ENCODE assay signal across 30 mouse cellular contexts in genomic region chr6:113095547-113095946, GRCm38 (mm10).
"Had no signal": no experiment of that assay in that cellular context is flagged by ENCODE, and none has a peak within 500 bp of the region (broad histone marks: within the 10 kb centered on the region; RNA-seq: fewer than 3 reads in every experiment).

No protein-coding gene starts in this region.

- H3K27ac ChIP-seq: left cerebral cortex, adult 2 months; limb, embryonic 10.5 days; limb, embryonic 12.5 days; limb, embryonic 13.5 days; limb, embryonic 15.5 days; liver, embryonic 12.5 days; liver, embryonic 13.5 days; liver, embryonic 14.5 days; liver, embryonic 15.5 days; lung, embryonic 15.5 days; macrophage; midbrain, embryonic 10.5 days; midbrain, embryonic 12.5 days; midbrain, embryonic 13.5 days; midbrain, embryonic 15.5 days had no signal

- H3K27me3 ChIP-seq: limb, embryonic 12.5 days; limb, embryonic 13.5 days; limb, embryonic 15.5 days; liver, embryonic 12.5 days; liver, embryonic 13.5 days; liver, embryonic 15.5 days; lung, embryonic 15.5 days; megakaryocyte, embryonic 14.5 days; midbrain, embryonic 12.5 days; midbrain, embryonic 13.5 days; midbrain, embryonic 15.5 days had no signal

- H3K36me3 ChIP-seq: limb, embryonic 13.5 days; limb, embryonic 15.5 days; lung, embryonic 15.5 days; midbrain, embryonic 12.5 days; midbrain, embryonic 13.5 days; midbrain, embryonic 15.5 days had no signal

- H3K4me2 ChIP-seq: limb, embryonic 12.5 days; limb, embryonic 13.5 days; limb, embryonic 15.5 days; liver, embryonic 11.5 days; liver, embryonic 12.5 days; liver, embryonic 13.5 days; liver, embryonic 15.5 days; lung, embryonic 14.5 days; lung, embryonic 15.5 days; midbrain, embryonic 11.5 days; midbrain, embryonic 12.5 days; midbrain, embryonic 13.5 days; midbrain, embryonic 15.5 days had no signal

- H3K4me3 ChIP-seq: left cerebral cortex, adult 2 months; limb, embryonic 10.5 days; limb, embryonic 12.5 days; limb, embryonic 13.5 days; limb, embryonic 15.5 days; liver, embryonic 12.5 days; liver, embryonic 13.5 days; liver, embryonic 15.5 days; lung, embryonic 15.5 days; megakaryocyte, embryonic 14.5 days; midbrain, embryonic 10.5 days; midbrain, embryonic 12.5 days; midbrain, embryonic 13.5 days; midbrain, embryonic 15.5 days; myocyte had no signal

- DNase-seq: left cerebral cortex, postnatal 4 days; liver; liver, embryonic 13.5 days; liver, postnatal 0 days; lung, adult 18-20 months; lung, adult 2 months; lung, embryonic 14.5 days; lung, postnatal 10 days; lung, postnatal 14 days; lung, postnatal 36 days; lung, postnatal 4 days; midbrain, embryonic 14.5 days had no signal

- H3K9ac ChIP-seq: limb, embryonic 12.5 days; limb, embryonic 13.5 days; limb, embryonic 15.5 days; liver, embryonic 12.5 days; liver, embryonic 13.5 days; liver, embryonic 14.5 days; liver, embryonic 15.5 days; liver, postnatal 0 days; lung, embryonic 14.5 days; lung, embryonic 15.5 days; midbrain, embryonic 12.5 days; midbrain, embryonic 13.5 days; midbrain, embryonic 15.5 days had no signal

- H3K9me3 ChIP-seq: limb, embryonic 10.5 days; limb, embryonic 12.5 days; limb, embryonic 13.5 days; limb, embryonic 15.5 days; liver, embryonic 12.5 days; liver, embryonic 13.5 days; liver, embryonic 15.5 days; lung, embryonic 15.5 days; megakaryocyte, embryonic 14.5 days; midbrain, embryonic 10.5 days; midbrain, embryonic 12.5 days; midbrain, embryonic 13.5 days; midbrain, embryonic 15.5 days had no signal

- H3K4me1 ChIP-seq: limb, embryonic 10.5 days had no signal
